Mouse (Mus musculus): ENCODE results near the gene Myh11. TPM values are rescaled to one million over a fixed set of nuclear protein-coding genes. Genes with fewer than 3 reads are reported as not detected.
A peak's percentile ranks its signal among the peaks of the same experiment; 100 is the strongest.
"Not testable (repeated sequence)": the region's sequence is repeated elsewhere in the genome, so short reads cannot be mapped to it uniquely, and the experiment has no call there.

The Myh11 gene
- polyA plus RNA-seq, 1 experiment, result not detected

GRCm38 (mm10) chr16:14162988-14163416 lies 128.2 kb downstream of the Myh11 start, which contains the start of the genes Nde1 and Marf1:
Gene Nde1 (plus strand): TSS chr16:14163275.
Gene Marf1 (minus strand): TSS chr16:14163351.
- TF ChIP-seq CTCF (IDR thresholded peaks at IDR 0.05; ENCODE audit: insufficient read depth, low read depth, low read length), result no peak
- TF ChIP-seq POLR2A (IDR thresholded peaks at IDR 0.05; ENCODE audit: insufficient read depth, low read depth, low read length), result 0 out of 2 replicates have a peak, but pooled peaks have one; percentile 41
- WGBS, result under 1% methylated on average over 40 of the region's 43 CpGs
- peak within 1 kb of the TSS; percentile 50 for H3K4me3 ChIP-seq (ENCODE audit: insufficient read depth, low read depth, low read length)
- peaks cover 10% of the 10 kb centered on the region for H3K4me1 ChIP-seq (ENCODE audit: control insufficient read depth, insufficient read depth, low read length)
- no peak within 1 kb of the TSS for H3K27ac ChIP-seq (ENCODE audit: insufficient read depth, low read depth, low read length)

DNA sequence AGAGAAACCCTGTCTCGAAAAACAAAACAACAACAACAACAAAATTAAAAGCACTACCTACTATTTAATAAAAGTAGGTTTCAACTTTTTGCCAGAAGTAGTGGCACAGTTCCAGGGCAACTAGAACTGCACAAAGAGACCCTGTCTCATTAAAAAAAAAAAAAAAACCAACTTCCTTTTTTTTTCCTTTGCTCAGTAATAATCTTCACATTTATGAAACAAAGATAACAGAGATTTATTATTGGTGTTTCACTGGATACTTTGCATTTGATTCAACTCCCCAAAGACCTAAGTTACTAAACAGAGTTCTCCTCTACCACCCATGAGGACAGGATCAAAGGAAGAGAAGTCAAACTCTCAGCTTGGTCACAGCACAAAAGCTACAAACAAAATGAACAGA lies 130.2 kb downstream of the Myh11 start:
- WGBS, result 64% methylated on average over 1 of the region's 1 CpGs
- peaks cover 10% of the 10 kb centered on the region for H3K4me1 ChIP-seq (ENCODE audit: control insufficient read depth, insufficient read depth, low read length)
- no peak overlapping the region for H3K27ac ChIP-seq (ENCODE audit: insufficient read depth, low read depth, low read length)
- H3K4me3 ChIP-seq (ENCODE audit: insufficient read depth, low read depth, low read length), result no peak overlapping the region
- TF ChIP-seq POLR2A (IDR thresholded peaks at IDR 0.05; ENCODE audit: insufficient read depth, low read depth, low read length) (no peak), CTCF (IDR thresholded peaks at IDR 0.05; ENCODE audit: insufficient read depth, low read depth, low read length) (no peak)

GRCm38 (mm10) chr16:14159746-14160131 lies 131.4 kb downstream of the Myh11 start:
- peak; percentile 7; the same call in 1 of the 2 replicates for TF ChIP-seq CTCF (IDR thresholded peaks at IDR 0.05; ENCODE audit: insufficient read depth, low read depth, low read length)
- no peak for TF ChIP-seq POLR2A (IDR thresholded peaks at IDR 0.05; ENCODE audit: insufficient read depth, low read depth, low read length)
- H3K4me3 ChIP-seq (ENCODE audit: insufficient read depth, low read depth, low read length), result peak overlapping the region; percentile 97
- peaks cover 10% of the 10 kb centered on the region for H3K4me1 ChIP-seq (ENCODE audit: control insufficient read depth, insufficient read depth, low read length)
- 0% methylated on average over 10 of the region's 10 CpGs for WGBS
- H3K27ac ChIP-seq (ENCODE audit: insufficient read depth, low read depth, low read length), result peak overlapping the region; percentile 100

DNA sequence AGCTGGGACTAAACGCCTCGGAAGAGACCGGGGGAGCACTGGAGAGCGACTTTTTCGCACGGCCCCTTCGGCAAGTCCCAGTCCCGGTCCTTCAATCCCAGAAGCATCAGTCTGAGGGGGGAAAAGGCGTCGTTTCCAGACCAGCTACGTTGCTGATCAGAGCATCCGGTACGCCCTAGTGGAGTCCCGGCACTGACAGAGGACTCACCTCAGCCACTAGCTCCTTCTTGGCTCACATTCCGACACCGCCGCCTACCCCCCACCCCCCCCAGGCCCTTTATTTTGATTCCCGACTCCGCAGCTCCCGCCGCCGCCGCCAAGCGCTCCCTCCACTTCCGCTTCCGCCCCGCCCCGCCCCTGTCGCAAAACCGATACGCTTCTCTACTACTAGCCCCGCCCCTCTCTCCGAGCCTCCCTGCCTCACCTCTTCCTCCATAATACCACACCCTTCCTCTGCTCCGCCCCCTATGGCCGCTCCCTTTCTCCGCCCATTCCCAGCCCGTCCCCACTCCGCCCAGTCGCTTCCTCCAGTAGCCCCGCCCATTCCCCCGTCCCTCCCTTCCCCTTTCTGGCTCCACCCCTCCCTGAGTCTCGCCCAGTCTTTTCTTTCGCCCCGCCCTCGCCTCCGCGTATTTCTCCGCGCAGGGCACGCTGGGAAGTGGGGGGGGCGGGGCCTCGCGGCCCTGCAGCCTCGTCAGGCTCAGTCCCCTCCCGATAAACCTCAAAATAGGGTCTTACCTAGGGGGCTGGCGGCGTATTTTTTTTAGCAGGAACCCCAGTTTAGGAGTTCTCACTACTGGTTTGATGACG lies 132.0 kb downstream of the Myh11 start:
- peak; percentile 99 for TF ChIP-seq POLR2A (IDR thresholded peaks at IDR 0.05; ENCODE audit: insufficient read depth, low read depth, low read length)
- no peak for TF ChIP-seq CTCF (IDR thresholded peaks at IDR 0.05; ENCODE audit: insufficient read depth, low read depth, low read length)
- Histone ChIP-seq H3K4me1 (ENCODE audit: control insufficient read depth, insufficient read depth, low read length) (peaks cover 10% of the 10 kb centered on the region), H3K4me3 (ENCODE audit: insufficient read depth, low read depth, low read length) (peak overlapping the region; percentile 97), H3K27ac (ENCODE audit: insufficient read depth, low read depth, low read length) (peak overlapping the region; percentile 100)
- 1% methylated on average over 58 of the region's 58 CpGs for WGBS

DNA sequence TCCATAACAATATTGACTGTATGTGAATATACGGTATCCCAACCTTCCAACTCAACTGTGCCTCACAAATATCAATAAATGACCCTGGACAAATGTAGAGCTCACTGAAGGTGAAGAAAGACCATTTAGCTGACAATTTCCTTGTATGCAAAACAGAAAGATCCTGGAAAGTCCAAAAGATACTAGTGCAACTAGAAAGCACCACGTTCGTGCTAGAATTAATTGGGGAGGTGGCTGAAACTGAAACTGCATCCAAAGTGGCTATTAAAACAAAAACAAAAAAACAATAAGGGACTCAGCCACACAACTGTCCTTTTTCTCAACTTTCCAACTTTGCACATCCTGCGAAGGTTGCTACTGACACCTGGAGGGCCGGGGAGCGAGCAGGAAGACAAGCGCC lies 132.6 kb downstream of the Myh11 start:
- WGBS, result 6% methylated on average over 7 of the region's 7 CpGs
- peak overlapping the region; percentile 50; the same call in 1 of the 2 replicates for H3K27ac ChIP-seq (ENCODE audit: insufficient read depth, low read depth, low read length)

GRCm38 (mm10) chr16:14156312-14156711 lies 134.9 kb downstream of the Myh11 start:
- WGBS, result 86% methylated on average over 6 of the region's 6 CpGs
- Histone ChIP-seq H3K4me3 (ENCODE audit: insufficient read depth, low read depth, low read length) (no peak overlapping the region), H3K4me1 (ENCODE audit: control insufficient read depth, insufficient read depth, low read length) (no peaks in the 10 kb centered on the region), H3K27ac (ENCODE audit: insufficient read depth, low read depth, low read length) (no peak overlapping the region)
- no peak for TF ChIP-seq POLR2A (IDR thresholded peaks at IDR 0.05; ENCODE audit: insufficient read depth, low read depth, low read length)
- no peak for TF ChIP-seq CTCF (IDR thresholded peaks at IDR 0.05; ENCODE audit: insufficient read depth, low read depth, low read length)

More for the DNA sequence above, 132.6 kb downstream of the Myh11 start:
- H3K4me3 ChIP-seq (ENCODE audit: insufficient read depth, low read depth, low read length), result peak overlapping the region; percentile 97
- H3K4me1 ChIP-seq (ENCODE audit: control insufficient read depth, insufficient read depth, low read length), result peaks cover 9% of the 10 kb centered on the region
- TF ChIP-seq CTCF (IDR thresholded peaks at IDR 0.05; ENCODE audit: insufficient read depth, low read depth, low read length), result no peak
- no peak for TF ChIP-seq POLR2A (IDR thresholded peaks at IDR 0.05; ENCODE audit: insufficient read depth, low read depth, low read length)

- WGBS, result 53% methylated on average over 1 of the region's 2 CpGs
- H3K4me3 ChIP-seq (ENCODE audit: insufficient read depth, low read depth, low read length); H3K27ac ChIP-seq (ENCODE audit: insufficient read depth, low read depth, low read length); H3K4me1 ChIP-seq (ENCODE audit: control insufficient read depth, insufficient read depth, low read length): not testable (repeated sequence)
Observed at GRCm38 (mm10) chr16:14155638-14156037, 135.5 kb downstream of the Myh11 start.

DNA sequence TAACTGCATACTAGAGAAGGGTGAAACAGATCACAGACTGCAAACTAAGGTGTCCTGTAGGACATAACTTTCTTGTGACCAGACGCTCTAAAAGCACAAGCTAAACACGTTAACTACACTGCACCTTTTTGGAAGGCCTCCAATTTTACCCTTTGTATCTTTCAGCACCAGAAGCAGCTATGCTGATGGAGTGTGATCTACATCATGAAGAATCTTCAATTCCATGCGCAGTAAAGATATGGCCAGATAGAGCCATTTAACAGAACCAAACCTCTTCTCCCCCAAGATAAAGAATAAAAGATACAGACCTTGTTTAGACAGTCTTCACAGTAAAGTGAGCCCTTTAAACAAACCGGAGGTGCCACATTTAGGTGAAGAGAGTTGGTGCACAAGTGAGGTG lies 139.5 kb downstream of the Myh11 start:
- 87% methylated on average over 4 of the region's 4 CpGs for whole genome bisulfite sequencing
- H3K4me1 ChIP-seq (ENCODE audit: control insufficient read depth, insufficient read depth, low read length), result no peaks in the 10 kb centered on the region
- TF ChIP-seq POLR2A (IDR thresholded peaks at IDR 0.05; ENCODE audit: insufficient read depth, low read depth, low read length) (no peak), CTCF (IDR thresholded peaks at IDR 0.05; ENCODE audit: insufficient read depth, low read depth, low read length) (no peak)
- H3K4me3 ChIP-seq (ENCODE audit: insufficient read depth, low read depth, low read length), result no peak overlapping the region
- H3K27ac ChIP-seq (ENCODE audit: insufficient read depth, low read depth, low read length), result no peak overlapping the region

GRCm38 (mm10) chr16:14147712-14148111 lies 143.5 kb downstream of the Myh11 start:
- Histone ChIP-seq H3K4me1 (ENCODE audit: control insufficient read depth, insufficient read depth, low read length) (no peaks in the 10 kb centered on the region), H3K4me3 (ENCODE audit: insufficient read depth, low read depth, low read length) (no peak overlapping the region), H3K27ac (ENCODE audit: insufficient read depth, low read depth, low read length) (no peak overlapping the region)
- no peak for TF ChIP-seq CTCF (IDR thresholded peaks at IDR 0.05; ENCODE audit: insufficient read depth, low read depth, low read length)
- no peak for TF ChIP-seq POLR2A (IDR thresholded peaks at IDR 0.05; ENCODE audit: insufficient read depth, low read depth, low read length)

Other genes starting within 250 kb of the Myh11 start
- gene Nde1, start 128.1 kb downstream of the Myh11 start, polyA plus RNA-seq (2012; ENCODE audit: insufficient read depth, insufficient read length, low replicate concordance, missing spikeins), result not detected in 2 replicates
- 65.1 TPM in 1 of 2 replicates, not detected in the other for gene Marf1, start 128.0 kb downstream of the Myh11 start, polyA plus RNA-seq (2012; ENCODE audit: insufficient read depth, insufficient read length, low replicate concordance, missing spikeins)
- not detected in 2 replicates for gene Fopnl, start 26.0 kb upstream of the Myh11 start, polyA plus RNA-seq (2012; ENCODE audit: insufficient read depth, insufficient read length, low replicate concordance, missing spikeins)
- gene Abcc1, start 70.2 kb upstream of the Myh11 start, polyA plus RNA-seq (2012; ENCODE audit: insufficient read depth, insufficient read length, low replicate concordance, missing spikeins), result not detected in 2 replicates